Mouse (Mus musculus) hindbrain, embryonic 11.5 days (tissue): Measurements from ENCODE around the gene Dcakd. TPM values are rescaled to one million over a fixed set of nuclear protein-coding genes. Genes with fewer than 3 reads are reported as not detected.

Experiments used
- ATAC-seq: fragments of 200-750 bp; cut with Nextera tagmentation; 2 replicates; pipeline ENCODE4 v1.8.0; 2017; ENCODE audit warnings: mild to moderate bottlenecking, moderate TSS enrichment, moderate library complexity; ENCODE audit not compliant: low FRiP score
- DNase-seq: peaks from one replicate; pipeline ENCODE4 v3.0.0-alpha.2; 2015; ENCODE audit warnings: low spot score
- H3K27ac ChIP-seq: fragments of 300-500 bp; sonication (generic); 2 replicates; pipeline ENCODE4 v1.5.1; 2014; ENCODE audit warnings: mild to moderate bottlenecking, low read depth, low read length
- H3K27me3 ChIP-seq: fragments of 300-500 bp; sonication (generic); 2 replicates; pipeline ENCODE4 v1.6.1; 2014; ENCODE audit warnings: mild to moderate bottlenecking, low read length, moderate library complexity, mixed read lengths; ENCODE audit not compliant: control insufficient read depth, insufficient read depth
- H3K36me3 ChIP-seq: fragments of 300-500 bp; sonication (generic); 2 replicates; pipeline ENCODE4 v1.6.1; 2014; ENCODE audit warnings: mild to moderate bottlenecking, low read length, moderate library complexity, mixed read lengths; ENCODE audit not compliant: control insufficient read depth, insufficient read depth
- H3K4me1 ChIP-seq: fragments of 300-500 bp; sonication (generic); replicated peaks from 2 replicates; pipeline ENCODE4 v1.6.1; 2014; ENCODE audit warnings: low read length, mixed read lengths; ENCODE audit not compliant: control insufficient read depth, insufficient read depth
- H3K4me2 ChIP-seq: fragments of 300-500 bp; sonication (generic); replicated peaks from 2 replicates; pipeline ENCODE4 v1.6.1; 2014; ENCODE audit warnings: mild to moderate bottlenecking, low read depth, low read length
- H3K4me3 ChIP-seq: fragments of 300-500 bp; sonication (generic); 2 replicates; pipeline ENCODE4 v1.5.1; 2014; ENCODE audit warnings: low read depth, low read length
- H3K9ac ChIP-seq: fragments of 300-500 bp; sonication (generic); 2 replicates; pipeline ENCODE4 v1.6.1; 2014; ENCODE audit warnings: low read depth, low read length
- H3K9me3 ChIP-seq: fragments of 300-500 bp; sonication (generic); 2 replicates; pipeline ENCODE4 v1.6.1; 2016; ENCODE audit warnings: low read length; ENCODE audit not compliant: control insufficient read depth
- WGBS: fragments of 180-500 bp; shearing (Covaris S2); extraction: QIAGEN DNeasy Blood & Tissue Kit; methylation state at CpG from one replicate; pipeline ENCODE4 v1.1.7; 2014; 5-methylcytosine and 5-hydroxymethylcytosine counted together
- polyA plus RNA-seq: library from polyadenylated mRNA; unstranded; fragments of >200 nt; fragmentation: Nextera tagmentation; extraction: Ambion mirVana; gene quantifications from 2 replicates; pipeline ENCODE4 v1.2.1, GENCODE M21; 2014

Gene Dcakd
- polyA plus RNA-seq, 1 experiment from 2014 or later: 229 TPM

- WGBS: 1% methylated on average over 54 of the region's 54 CpGs
- Histone ChIP-seq H3K4me2 (peak overlapping the region; percentile 61), H3K36me3 (no peaks in the 10 kb centered on the region), H3K9me3 (no peaks in the 10 kb centered on the region), H3K4me3 (peak overlapping the region; percentile 39), H3K27ac (peak overlapping the region; percentile 30; the same call in 1 of the 2 replicates), H3K4me1 (peaks cover 17% of the 10 kb centered on the region), H3K9ac (peak overlapping the region; percentile 52; the same call in 1 of the 2 replicates), H3K27me3 (peaks cover 60% of the 10 kb centered on the region)
- ATAC-seq (no peak), DNase-seq (peak; percentile 51)
These were observed 82.5 kb downstream of the Dcakd start for GRCm38 (mm10) chr11:102945306-102946264.

Other genes starting within 250 kb of the Dcakd start
- gene Gjc1, start 208.6 kb downstream of the Dcakd start, polyA plus RNA-seq: 78.5 and 82.8 TPM in 2 replicates
- not detected in 2 replicates for gene Higd1b, start 192.5 kb downstream of the Dcakd start, polyA plus RNA-seq
- 205 and 222 TPM in 2 replicates for gene Eftud2, start 147.3 kb downstream of the Dcakd start, polyA plus RNA-seq
- 1.2 and 2.0 TPM in 2 replicates for gene Ccdc103, start 147.1 kb downstream of the Dcakd start, polyA plus RNA-seq
- not detected in 2 replicates for gene Fam187a, start 143.2 kb downstream of the Dcakd start, polyA plus RNA-seq
- 0.12 and 0.20 TPM in 2 replicates for gene Gfap, start 127.4 kb downstream of the Dcakd start, polyA plus RNA-seq
- 7.3 and 8.5 TPM in 2 replicates for gene Kif18b, start 103.2 kb downstream of the Dcakd start, polyA plus RNA-seq
- 10.5 and 11.0 TPM in 2 replicates for gene C1ql1, start 81.6 kb downstream of the Dcakd start, polyA plus RNA-seq
- 41.0 and 51.1 TPM in 2 replicates for gene Nmt1, start 143 bp downstream of the Dcakd start, polyA plus RNA-seq
- gene Plcd3, start 73.3 kb upstream of the Dcakd start, polyA plus RNA-seq: 1.0 and 1.7 TPM in 2 replicates
- gene Acbd4, start 73.3 kb upstream of the Dcakd start, polyA plus RNA-seq: 4.9 and 6.2 TPM in 2 replicates
- 4.1 and 5.4 TPM in 2 replicates for gene Hexim1, start 87.9 kb upstream of the Dcakd start, polyA plus RNA-seq
- 5.2 and 7.3 TPM in 2 replicates for gene Hexim2, start 104.1 kb upstream of the Dcakd start, polyA plus RNA-seq
- 0.91 and 1.1 TPM in 2 replicates for gene Fmnl1, start 142.8 kb upstream of the Dcakd start, polyA plus RNA-seq
- 0.25 and 0.27 TPM in 2 replicates for gene 1700023F06Rik, start 180.2 kb upstream of the Dcakd start, polyA plus RNA-seq
- gene Spata32, start 190.1 kb upstream of the Dcakd start, polyA plus RNA-seq: not detected in 2 replicates
- 3.0 and 3.3 TPM in 2 replicates for gene Map3k14, start 239.1 kb upstream of the Dcakd start, polyA plus RNA-seq